Comparison of ENCODE assay signal across 8 mouse cellular contexts in the genomic region with DNA sequence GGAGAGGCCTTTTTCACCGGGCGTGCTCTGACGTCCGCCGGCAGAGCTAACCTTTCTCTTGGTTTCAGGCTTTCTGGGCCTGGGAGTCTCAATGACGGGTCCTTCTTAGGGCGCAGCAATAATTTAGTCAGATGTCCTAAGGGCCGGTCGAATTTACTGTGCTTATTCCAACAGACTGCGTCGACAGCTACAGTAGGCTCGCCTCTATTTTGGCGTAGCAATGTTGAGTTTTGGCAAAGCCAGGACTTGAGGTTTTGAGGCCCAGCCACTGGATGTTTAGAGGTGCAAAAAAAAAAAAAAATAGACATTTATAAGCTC. TPM values are rescaled to one million over a fixed set of nuclear protein-coding genes. Genes with fewer than 3 reads are reported as not detected.
DNase-seq lines count a peak whose midpoint lies in the region; ATAC-seq and TF ChIP-seq lines count a peak whose summit lies in the region.

No protein-coding gene starts in this region.

- H3K27me3 ChIP-seq in heart, embryonic 14.5 days (ENCODE audit: control insufficient read depth, insufficient read depth, low read length) = no peaks in the 10 kb centered on the region
- H3K27me3 ChIP-seq in forebrain, embryonic 10.5 days (ENCODE audit: poor library complexity, severe bottlenecking) = no peaks in the 10 kb centered on the region
- H3K27me3 ChIP-seq in liver, embryonic 15.5 days = no peaks in the 10 kb centered on the region

- under 1% methylated on average over 13 of the region's 13 CpGs for WGBS in heart, embryonic 14.5 days
- 1% methylated on average over 13 of the region's 13 CpGs for WGBS in forebrain, embryonic 10.5 days
- WGBS in liver, embryonic 15.5 days (ENCODE audit: insufficient replicate concordance) = 0% methylated on average over 13 of the region's 13 CpGs

- in situ Hi-C loops in ES-E14 (cut with MboI; ENCODE audit: low sequenced_read_pairs in 2 of 2, unreplicated experiment in 2 of 2) = no loop called here

- peaks cover 0 to 22% of the 10 kb centered on the region in 2 experiments; a peak in 2 of 4 replicates for H3K4me1 ChIP-seq in heart, embryonic 14.5 days (ENCODE audit: control insufficient read depth in 2 of 2, insufficient read depth in 2 of 2, low read length in 2 of 2)
- H3K4me1 ChIP-seq in ES-E14 (ENCODE audit: control insufficient read depth in 2 of 2, insufficient read depth in 2 of 2, low read length in 2 of 2, poor library complexity in 1 of 2) = peaks cover 0 to 2% of the 10 kb centered on the region in 2 experiments; a peak in 2 of 4 replicates
- peaks cover 29% of the 10 kb centered on the region for H3K4me1 ChIP-seq in forebrain, embryonic 10.5 days
- peaks cover 56% of the 10 kb centered on the region for H3K4me1 ChIP-seq in liver, embryonic 15.5 days (replicated peaks)

- no peaks in the 10 kb centered on the region for H3K9me3 ChIP-seq in heart, embryonic 14.5 days (ENCODE audit: control insufficient read depth, low read length)
- H3K9me3 ChIP-seq in ES-E14 (ENCODE audit: control insufficient read depth, insufficient read depth, low read depth, low read length) = no peaks in the 10 kb centered on the region
- no peaks in the 10 kb centered on the region for H3K9me3 ChIP-seq in forebrain, embryonic 10.5 days
- H3K9me3 ChIP-seq in liver, embryonic 15.5 days (replicated peaks) = no peaks in the 10 kb centered on the region

- peak overlapping the region; percentile 87 to 98 for H3K27ac ChIP-seq in heart, embryonic 14.5 days (replicated peaks in 1 of 2; ENCODE audit: control insufficient read depth in 1 of 2, insufficient read depth in 1 of 2, low read depth in 2 of 2, low read length in 2 of 2)
- no peak overlapping the region for H3K27ac ChIP-seq in ES-E14 (ENCODE audit: insufficient read depth, low read depth, low read length, poor library complexity, severe bottlenecking)
- peak overlapping the region; percentile 92 for H3K27ac ChIP-seq in forebrain, embryonic 10.5 days
- peak overlapping the region; percentile 93 for H3K27ac ChIP-seq in liver, embryonic 15.5 days (replicated peaks)

- no peak for DNase-seq in heart, postnatal 36 days
- no peak for DNase-seq in ES-E14 (ENCODE audit: low read depth, low spot score)
- DNase-seq in forebrain, embryonic 10.5 days (ENCODE audit: extremely low spot score, low spot score) = no peak
- DNase-seq in ovary, postnatal 36 days (ENCODE audit: low spot score) = no peak
- DNase-seq in urinary bladder, adult 2 months (ENCODE audit: low spot score) = no peak

- peak overlapping the region; percentile 98 for H3K9ac ChIP-seq in heart, embryonic 14.5 days (ENCODE audit: low read length)
- peak overlapping the region; percentile 89 for H3K9ac ChIP-seq in ES-E14 (ENCODE audit: insufficient read depth, low read depth, low read length, poor library complexity, severe bottlenecking)
- peak overlapping the region; percentile 96 for H3K9ac ChIP-seq in liver, embryonic 15.5 days

- H3K4me2 ChIP-seq in heart, embryonic 14.5 days (ENCODE audit: low read length) = peak overlapping the region; percentile 78
- H3K4me2 ChIP-seq in liver, embryonic 15.5 days = peak overlapping the region; percentile 88

- peak overlapping the region; percentile 80 to 99 for H3K4me3 ChIP-seq in heart, embryonic 14.5 days (ENCODE audit: control insufficient read depth in 1 of 2, insufficient read depth in 1 of 2, low read depth in 1 of 2, low read length in 2 of 2)
- H3K4me3 ChIP-seq in ES-E14 (ENCODE audit: insufficient read depth in 1 of 2, low read depth in 1 of 2, low read length in 2 of 2, poor library complexity in 1 of 2, severe bottlenecking in 1 of 2) = peak overlapping the region; percentile 70 to 97
- peak overlapping the region; percentile 90 for H3K4me3 ChIP-seq in forebrain, embryonic 10.5 days
- H3K4me3 ChIP-seq in liver, embryonic 15.5 days (replicated peaks) = peak overlapping the region; percentile 90

- H3K36me3 ChIP-seq in heart, embryonic 14.5 days (ENCODE audit: control insufficient read depth, insufficient read depth, low read length) = peaks cover 4% of the 10 kb centered on the region; the same call in 1 of the 2 replicates
- no peaks in the 10 kb centered on the region for H3K36me3 ChIP-seq in ES-E14 (ENCODE audit: control insufficient read depth, insufficient read depth, low read length, poor library complexity, severe bottlenecking)
- no peaks in the 10 kb centered on the region for H3K36me3 ChIP-seq in forebrain, embryonic 10.5 days (replicated peaks)
- H3K36me3 ChIP-seq in liver, embryonic 15.5 days (replicated peaks) = no peaks in the 10 kb centered on the region

- ATAC-seq in heart, embryonic 14.5 days (ENCODE audit: insufficient number of reproducible peaks, insufficient read depth, low FRiP score, low read depth) = no peak
- ATAC-seq in liver, embryonic 15.5 days (ENCODE audit: insufficient read depth) = no peak
- ATAC-seq in cerebellum, adult (ENCODE audit: insufficient number of reproducible peaks, low FRiP score, low TSS enrichment) = no peak

- intact Hi-C loops in heart, postnatal 36 days (cut with DNase I) = no loop called here

TF ChIP-seq in ES-E14, 5 proteins besides CTCF, POLR2A, EP300 and RAD21:
- TF ChIP-seq ZC3H11A (IDR thresholded peaks at IDR 0.05; ENCODE audit: borderline replicate concordance, low read depth, low read length) (no peak), MAFK (IDR thresholded peaks at IDR 0.05; ENCODE audit: insufficient read depth, low read depth, low read length) (no peak), HCFC1 (IDR thresholded peaks at IDR 0.05; ENCODE audit: borderline replicate concordance, insufficient read depth, low read length) (no peak), CHD2 (IDR thresholded peaks at IDR 0.05; ENCODE audit: low read depth, low read length) (no peak), ZNF384 (IDR thresholded peaks at IDR 0.05; ENCODE audit: low read depth, low read length) (no peak)

RNA-seq across cellular contexts. Expression of gene Sacm1l, which starts 0.6 kb away (rescaled TPM):
- 46.2 and 48.2 TPM in 2 replicates for polyA plus RNA-seq in heart, embryonic 14.5 days (2014; fragmentation: Nextera tagmentation; extraction: Ambion mirVana)
- 10 to 100 TPM; 32.2 to 32.9 TPM for total RNA-seq in heart, postnatal 36 days (2021)
- 18.5 and 23.2 TPM in 2 replicates for total RNA-seq in ES-E14 (2012; rRNA removed)
- polyA plus RNA-seq in forebrain, embryonic 10.5 days (2016; fragmentation: Nextera tagmentation; extraction: Ambion mirVana) = 40.1 and 42.5 TPM in 2 replicates
- 25.7 and 26.5 TPM in 2 replicates for polyA plus RNA-seq in liver, embryonic 15.5 days (2015; fragmentation: Nextera tagmentation; extraction: Ambion mirVana)
- polyA plus RNA-seq in urinary bladder, adult 2 months (2012; rRNA removed) = 29.2 and 34.1 TPM in 2 replicates

RNA-seq across cellular contexts. Expression of gene Limd1, which starts 51.6 kb away (rescaled TPM):
- polyA plus RNA-seq in heart, embryonic 14.5 days (2014; fragmentation: Nextera tagmentation; extraction: Ambion mirVana) = 50.9 and 56.0 TPM in 2 replicates
- 10 to 100 TPM; 43.2 to 43.3 TPM for total RNA-seq in heart, postnatal 36 days (2021)
- 14.2 and 16.2 TPM in 2 replicates for total RNA-seq in ES-E14 (2012; rRNA removed)
- 55.7 and 57.8 TPM in 2 replicates for polyA plus RNA-seq in forebrain, embryonic 10.5 days (2016; fragmentation: Nextera tagmentation; extraction: Ambion mirVana)
- polyA plus RNA-seq in liver, embryonic 15.5 days (2015; fragmentation: Nextera tagmentation; extraction: Ambion mirVana) = 22.8 and 23.2 TPM in 2 replicates
- polyA plus RNA-seq in urinary bladder, adult 2 months (2012; rRNA removed) = 27.4 and 31.9 TPM in 2 replicates
